Mouse (Mus musculus) erythroblast, embryonic 14.5 days (primary cell): ENCODE data around the gene Jmjd1c. TPM values are rescaled to one million over a fixed set of nuclear protein-coding genes. Genes with fewer than 3 reads are reported as not detected.

Experiments
- H3K27me3 ChIP-seq: 2 replicates; pipeline ENCODE4 v1.6.1; 2012; ENCODE audit warnings: inconsistent platforms; ENCODE audit not compliant: control insufficient read depth
- H3K36me3 ChIP-seq: 2 replicates; pipeline ENCODE4 v1.6.1; 2012; ENCODE audit warnings: mild to moderate bottlenecking, inconsistent platforms; ENCODE audit not compliant: control insufficient read depth
- H3K4me1 ChIP-seq: 2 replicates; pipeline ENCODE4 v1.6.1; 2012; ENCODE audit warnings: inconsistent platforms; ENCODE audit not compliant: control insufficient read depth
- H3K4me3 ChIP-seq: replicated peaks from 2 replicates; pipeline ENCODE3; 2012; ENCODE audit warnings: moderate library complexity, mild to moderate bottlenecking, inconsistent platforms
- H3K9me3 ChIP-seq: 2 replicates; pipeline ENCODE4 v1.6.1; 2012; ENCODE audit warnings: low read length, inconsistent platforms, mixed read lengths; ENCODE audit not compliant: control insufficient read depth
- GATA1 ChIP-seq: IDR thresholded peaks from 2 replicates; pipeline ENCODE4 v1.6.1; 2012; ENCODE audit warnings: low read length, inconsistent platforms, mixed read lengths
- TAL1 ChIP-seq: IDR thresholded peaks from 3 replicates; pipeline ENCODE4 v1.6.1; 2012; ENCODE audit warnings: low read length, inconsistent platforms, mixed read lengths
- polyA plus RNA-seq: library from polyadenylated mRNA; stranded (reverse); fragments of >175 nt; gene quantifications from 2 replicates; pipeline ENCODE4 v1.2.3, GENCODE M21; 2012

Jmjd1c gene
- 0.06 and 0.09 TPM in 2 replicates for polyA plus RNA-seq

- peaks cover 4% of the 10 kb centered on the region for H3K27me3 ChIP-seq
- no peak for TF ChIP-seq GATA1
- TF ChIP-seq TAL1: no peak
- peaks cover 35% of the 10 kb centered on the region for H3K4me1 ChIP-seq
- H3K9me3 ChIP-seq: no peaks in the 10 kb centered on the region
- no peaks in the 10 kb centered on the region for H3K36me3 ChIP-seq
- H3K4me3 ChIP-seq: peak within 1 kb of the TSS; percentile 84
Observed at GRCm38 (mm10) chr10:67095798-67096620, at the start of gene Jmjd1c. Gene Jmjd1c (plus strand): TSS chr10:67096125.

- Histone ChIP-seq H3K9me3 (no peaks in the 10 kb centered on the region), H3K27me3 (no peaks in the 10 kb centered on the region), H3K4me1 (0 out of 2 replicates have a peak, but pooled peaks cover 2% of the 10 kb centered on the region), H3K4me3 (no peak overlapping the region), H3K36me3 (no peaks in the 10 kb centered on the region)
- TF ChIP-seq GATA1 (no peak), TAL1 (no peak)
Observed at GRCm38 (mm10) chr10:67047712-67048645, 47.9 kb upstream of the Jmjd1c start.

- H3K9me3 ChIP-seq: no peaks in the 10 kb centered on the region
- H3K4me3 ChIP-seq: no peak overlapping the region
- TF ChIP-seq TAL1 (no peak), GATA1 (no peak)
- no peaks in the 10 kb centered on the region for H3K27me3 ChIP-seq
- H3K36me3 ChIP-seq: no peaks in the 10 kb centered on the region
- H3K4me1 ChIP-seq: no peaks in the 10 kb centered on the region
Observed at GRCm38 (mm10) chr10:67048871-67049615, 46.9 kb upstream of the Jmjd1c start.

GRCm38 (mm10) chr10:67049621-67050020 is 46.3 kb upstream of the Jmjd1c start:
- TF ChIP-seq TAL1 (no peak), GATA1 (no peak)
- Histone ChIP-seq H3K9me3 (no peaks in the 10 kb centered on the region), H3K27me3 (no peaks in the 10 kb centered on the region), H3K4me3 (no peak overlapping the region), H3K36me3 (no peaks in the 10 kb centered on the region), H3K4me1 (no peaks in the 10 kb centered on the region)

- Histone ChIP-seq H3K27me3 (no peaks in the 10 kb centered on the region), H3K4me3 (no peak overlapping the region), H3K36me3 (no peaks in the 10 kb centered on the region), H3K4me1 (no peaks in the 10 kb centered on the region; the same call in 1 of the 2 replicates), H3K9me3 (no peaks in the 10 kb centered on the region)
- TF ChIP-seq TAL1 (no peak), GATA1 (no peak)
Observed at GRCm38 (mm10) chr10:67050766-67051165, 45.2 kb upstream of the Jmjd1c start.

GRCm38 (mm10) chr10:67051466-67051865 is 44.5 kb upstream of the Jmjd1c start:
- no peak for TF ChIP-seq GATA1
- TF ChIP-seq TAL1: no peak
- H3K4me3 ChIP-seq: no peak overlapping the region
- no peaks in the 10 kb centered on the region for H3K36me3 ChIP-seq
- no peaks in the 10 kb centered on the region for H3K27me3 ChIP-seq
- no peaks in the 10 kb centered on the region; the same call in 1 of the 2 replicates for H3K4me1 ChIP-seq
- no peaks in the 10 kb centered on the region for H3K9me3 ChIP-seq

- Histone ChIP-seq H3K4me3 (no peak overlapping the region), H3K4me1 (peaks cover 2% of the 10 kb centered on the region), H3K27me3 (no peaks in the 10 kb centered on the region), H3K36me3 (no peaks in the 10 kb centered on the region), H3K9me3 (no peaks in the 10 kb centered on the region)
- TF ChIP-seq TAL1: no peak
Observed at GRCm38 (mm10) chr10:67052429-67052828, 43.5 kb upstream of the Jmjd1c start.

- H3K4me3 ChIP-seq: no peak overlapping the region
- no peaks in the 10 kb centered on the region for H3K36me3 ChIP-seq
- peaks cover 2% of the 10 kb centered on the region for H3K4me1 ChIP-seq
- no peak for TF ChIP-seq GATA1
- TF ChIP-seq TAL1: no peak
- H3K27me3 ChIP-seq: no peaks in the 10 kb centered on the region
- H3K9me3 ChIP-seq: no peaks in the 10 kb centered on the region
Observed at GRCm38 (mm10) chr10:67053475-67053874, 42.5 kb upstream of the Jmjd1c start.
